Mouse (Mus musculus): ENCODE results near the gene Fam20b.

Gene Fam20b

DNA sequence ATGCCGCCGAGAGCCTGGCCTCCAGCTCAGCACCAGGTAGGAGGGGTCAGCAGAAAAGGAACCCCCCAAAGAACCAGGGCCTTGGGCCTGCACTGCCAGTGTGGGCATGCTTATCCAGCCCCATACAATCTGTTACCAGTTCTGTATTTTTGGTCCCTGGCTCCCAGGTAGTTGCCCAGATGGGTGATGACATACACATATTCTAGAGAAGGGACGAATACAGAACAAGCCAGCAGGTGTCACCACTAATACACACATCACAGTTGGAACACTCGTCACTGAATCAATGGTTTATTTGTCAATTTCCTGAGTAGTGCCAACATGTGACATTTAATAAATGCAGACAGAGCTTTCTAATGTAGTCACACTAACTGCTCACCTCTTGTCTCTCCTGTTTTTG, 78.3 kb downstream of the Fam20b start:
- no peak for DNase-seq (ENCODE audit: low spot score in 2 of 2)

- DNase-seq (ENCODE audit: low spot score in 2 of 2) = no peak
Observed at GRCm38 (mm10) chr1:156639455-156639854, 79.4 kb downstream of the Fam20b start.

GRCm38 (mm10) chr1:156635148-156635547, 83.7 kb downstream of the Fam20b start:
- no peak for DNase-seq (ENCODE audit: low spot score in 2 of 2)

GRCm38 (mm10) chr1:156633095-156633494, 85.8 kb downstream of the Fam20b start:
- no peak for DNase-seq (ENCODE audit: low spot score in 2 of 2)

DNA sequence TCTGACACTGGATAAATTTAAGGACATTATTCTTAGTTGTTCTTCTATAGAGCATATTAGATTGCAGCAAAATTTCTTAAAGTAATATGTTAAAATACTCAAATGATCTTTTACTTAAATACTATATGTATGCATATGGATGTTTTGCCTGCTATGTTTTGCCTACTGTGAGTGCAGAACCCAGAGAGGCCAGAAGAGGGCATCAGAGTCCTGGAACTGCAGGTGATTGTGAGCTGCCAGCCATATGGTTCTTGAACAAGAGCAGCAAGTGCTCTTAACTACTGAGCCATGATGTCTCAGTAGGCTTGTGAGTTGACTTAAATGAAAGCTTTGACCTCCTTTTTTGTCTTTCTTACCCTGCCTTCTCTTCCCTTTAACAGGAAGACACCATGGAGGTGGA, 87.9 kb downstream of the Fam20b start:
- DNase-seq (ENCODE audit: low spot score in 2 of 2) = no peak

DNA sequence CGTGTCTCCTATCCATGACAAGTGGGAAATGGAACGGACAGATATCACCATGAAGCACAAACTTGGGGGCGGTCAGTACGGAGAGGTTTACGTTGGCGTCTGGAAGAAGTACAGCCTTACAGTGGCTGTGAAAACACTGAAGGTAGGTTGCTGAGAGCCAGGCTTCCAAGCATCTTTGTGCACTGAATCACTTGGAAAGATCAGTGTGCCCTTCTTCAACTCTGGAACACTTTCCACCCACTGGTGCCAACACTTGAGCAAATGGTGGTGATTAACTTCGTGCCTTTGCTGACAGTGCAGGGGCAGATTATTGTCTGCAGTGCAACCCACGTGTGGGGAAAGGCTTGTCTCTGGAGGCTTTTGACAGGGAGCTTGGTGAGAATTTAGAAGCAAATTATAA, 88.9 kb downstream of the Fam20b start:
- DNase-seq (ENCODE audit: low spot score in 2 of 2) = no peak
